Mouse (Mus musculus): ENCODE data around the gene Olfr465-ps1. TPM values are rescaled to one million over a fixed set of nuclear protein-coding genes. Genes with fewer than 3 reads are reported as not detected.

Olfr465-ps1 gene
- not detected in 2 replicates for polyA plus RNA-seq (2012; rRNA removed)

- DNase-seq (ENCODE audit: low read depth in 1 of 2, low spot score in 2 of 2) = no peak
- Histone ChIP-seq H3K27me3 (ENCODE audit: control insufficient read depth, insufficient read depth, low read length) (no peaks in the 10 kb centered on the region), H3K36me3 (ENCODE audit: control insufficient read depth, insufficient read depth, low read length) (no peaks in the 10 kb centered on the region), H3K27ac (ENCODE audit: insufficient read depth, low read length) (no peak within 1 kb of the TSS), H3K4me3 (ENCODE audit: extremely low read depth, insufficient read depth, insufficient read length) (no peak within 1 kb of the TSS), H3K4me1 (ENCODE audit: control insufficient read depth, insufficient read depth, insufficient read length) (no peaks in the 10 kb centered on the region)
- no peak for TF ChIP-seq POLR2A (IDR thresholded peaks at IDR 0.05; ENCODE audit: low read depth, low read length)
- WGBS = 91% methylated on average over 4 of the region's 4 CpGs
Measured at GRCm38 (mm10) chr13:65137789-65138188, at the start of gene Olfr465-ps1. Olfr465-ps1 (plus strand) TSS chr13:65138089.

GRCm38 (mm10) chr13:65095923-65096322, 42.0 kb upstream of the Olfr465-ps1 start:
- Histone ChIP-seq H3K36me3 (ENCODE audit: control insufficient read depth, insufficient read depth, low read length) (no peaks in the 10 kb centered on the region; the same call in 1 of the 2 replicates), H3K4me1 (ENCODE audit: control insufficient read depth, insufficient read depth, insufficient read length) (peaks cover 3% of the 10 kb centered on the region; the same call in 1 of the 2 replicates)

DNA sequence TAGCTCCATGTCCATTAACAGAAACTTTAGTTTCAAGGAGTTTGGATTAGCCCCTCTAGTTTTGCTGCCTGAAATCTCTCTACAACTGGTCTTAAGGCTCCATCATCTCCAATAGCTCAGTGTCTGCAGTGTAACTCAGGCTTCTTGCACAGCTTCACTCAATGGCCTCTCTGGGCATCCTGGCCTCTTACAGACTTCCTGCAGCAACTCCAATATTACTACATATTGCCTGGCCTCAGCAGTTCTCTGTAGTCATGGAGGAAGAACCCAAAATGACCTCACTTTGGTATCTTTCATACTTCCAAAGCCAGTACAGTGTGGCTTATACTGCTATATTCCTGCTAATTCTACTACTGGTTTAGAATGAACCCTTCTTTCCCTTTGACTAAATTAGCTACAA, 40.9 kb upstream of the Olfr465-ps1 start:
- Histone ChIP-seq H3K27ac (ENCODE audit: insufficient read depth, low read length) (no peak overlapping the region), H3K36me3 (ENCODE audit: control insufficient read depth, insufficient read depth, low read length) (no peaks in the 10 kb centered on the region; the same call in 1 of the 2 replicates), H3K4me3 (ENCODE audit: extremely low read depth, insufficient read depth, insufficient read length) (no peak overlapping the region), H3K4me1 (ENCODE audit: control insufficient read depth, insufficient read depth, insufficient read length) (peaks cover 7% of the 10 kb centered on the region), H3K27me3 (ENCODE audit: control insufficient read depth, insufficient read depth, low read length) (no peaks in the 10 kb centered on the region)
- no peak for TF ChIP-seq POLR2A (IDR thresholded peaks at IDR 0.05; ENCODE audit: low read depth, low read length)
- TF ChIP-seq CTCF (IDR thresholded peaks at IDR 0.05; ENCODE audit: extremely low read depth, insufficient read depth, insufficient read length, insufficient replicate concordance) = no peak
- DNase-seq (ENCODE audit: low read depth in 1 of 2, low spot score in 2 of 2) = no peak

More at GRCm38 (mm10) chr13:65095923-65096322, 42.0 kb upstream of the Olfr465-ps1 start:
- no peak overlapping the region for H3K4me3 ChIP-seq (ENCODE audit: extremely low read depth, insufficient read depth, insufficient read length)
- WGBS = 95% methylated on average over 4 of the region's 4 CpGs
- TF ChIP-seq CTCF (IDR thresholded peaks at IDR 0.05; ENCODE audit: extremely low read depth, insufficient read depth, insufficient read length, insufficient replicate concordance) (no peak), POLR2A (IDR thresholded peaks at IDR 0.05; ENCODE audit: low read depth, low read length) (no peak)
- no peaks in the 10 kb centered on the region for H3K27me3 ChIP-seq (ENCODE audit: control insufficient read depth, insufficient read depth, low read length)
- no peak overlapping the region for H3K27ac ChIP-seq (ENCODE audit: insufficient read depth, low read length)
- no peak for DNase-seq (ENCODE audit: low read depth in 1 of 2, low spot score in 2 of 2)

DNA sequence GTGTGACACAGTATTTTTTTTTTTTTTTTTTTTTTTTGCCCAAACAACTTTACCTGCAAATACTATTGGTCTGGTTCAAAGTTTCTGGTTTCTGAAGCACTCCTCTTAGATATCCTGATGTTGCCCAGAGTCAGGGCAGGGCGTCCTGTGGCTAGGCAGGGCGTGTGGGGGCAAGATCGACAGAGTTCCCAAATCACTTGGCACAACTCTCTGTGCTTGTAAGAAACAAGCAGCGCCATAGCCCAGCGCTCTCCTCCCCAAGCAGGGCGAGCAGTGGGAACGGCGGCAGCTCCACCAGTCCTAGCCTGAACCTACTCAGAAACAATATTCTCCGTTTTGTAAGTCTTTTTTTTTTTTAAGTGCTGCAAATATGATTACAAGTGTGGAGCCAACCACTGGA, 37.2 kb upstream of the Olfr465-ps1 start:
- Histone ChIP-seq H3K36me3 (ENCODE audit: control insufficient read depth, insufficient read depth, low read length) (no peaks in the 10 kb centered on the region), H3K27ac (ENCODE audit: insufficient read depth, low read length) (no peak overlapping the region), H3K4me1 (ENCODE audit: control insufficient read depth, insufficient read depth, insufficient read length) (peaks cover 7% of the 10 kb centered on the region), H3K4me3 (ENCODE audit: extremely low read depth, insufficient read depth, insufficient read length) (no peak overlapping the region), H3K27me3 (ENCODE audit: control insufficient read depth, insufficient read depth, low read length) (no peaks in the 10 kb centered on the region)
- DNase-seq (ENCODE audit: low read depth in 1 of 2, low spot score in 2 of 2) = no peak
- no peak for TF ChIP-seq CTCF (IDR thresholded peaks at IDR 0.05; ENCODE audit: extremely low read depth, insufficient read depth, insufficient read length, insufficient replicate concordance)
- no peak for TF ChIP-seq POLR2A (IDR thresholded peaks at IDR 0.05; ENCODE audit: low read depth, low read length)
- 78% methylated on average over 9 of the region's 9 CpGs for WGBS

DNA sequence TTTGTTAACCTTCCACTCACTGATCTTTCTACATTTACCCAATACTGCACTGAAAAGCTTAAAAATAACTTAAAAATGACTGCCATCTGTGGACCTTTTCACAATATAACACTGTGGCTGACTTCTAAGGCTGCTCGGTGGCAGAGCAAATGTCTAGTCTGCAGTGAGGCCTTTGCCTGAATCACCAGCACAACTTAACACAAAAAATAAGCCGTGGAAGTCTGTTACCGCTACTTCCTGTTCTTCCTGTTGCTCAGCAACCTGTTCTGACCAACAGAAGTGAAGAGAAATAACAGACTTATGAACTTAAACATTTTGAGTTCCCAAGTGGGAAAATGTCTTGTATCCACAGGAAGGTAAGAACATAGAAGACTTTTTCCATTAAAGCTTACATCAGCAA, 36.7 kb upstream of the Olfr465-ps1 start:
- no peak overlapping the region for H3K4me3 ChIP-seq (ENCODE audit: extremely low read depth, insufficient read depth, insufficient read length)
- H3K36me3 ChIP-seq (ENCODE audit: control insufficient read depth, insufficient read depth, low read length) = no peaks in the 10 kb centered on the region
- TF ChIP-seq CTCF (IDR thresholded peaks at IDR 0.05; ENCODE audit: extremely low read depth, insufficient read depth, insufficient read length, insufficient replicate concordance) (no peak), POLR2A (IDR thresholded peaks at IDR 0.05; ENCODE audit: low read depth, low read length) (no peak)
- DNase-seq (ENCODE audit: low read depth in 1 of 2, low spot score in 2 of 2) = no peak
- 23% methylated on average over 3 of the region's 3 CpGs for WGBS
- H3K27me3 ChIP-seq (ENCODE audit: control insufficient read depth, insufficient read depth, low read length) = no peaks in the 10 kb centered on the region
- peaks cover 7% of the 10 kb centered on the region for H3K4me1 ChIP-seq (ENCODE audit: control insufficient read depth, insufficient read depth, insufficient read length)
- no peak overlapping the region for H3K27ac ChIP-seq (ENCODE audit: insufficient read depth, low read length)

DNA sequence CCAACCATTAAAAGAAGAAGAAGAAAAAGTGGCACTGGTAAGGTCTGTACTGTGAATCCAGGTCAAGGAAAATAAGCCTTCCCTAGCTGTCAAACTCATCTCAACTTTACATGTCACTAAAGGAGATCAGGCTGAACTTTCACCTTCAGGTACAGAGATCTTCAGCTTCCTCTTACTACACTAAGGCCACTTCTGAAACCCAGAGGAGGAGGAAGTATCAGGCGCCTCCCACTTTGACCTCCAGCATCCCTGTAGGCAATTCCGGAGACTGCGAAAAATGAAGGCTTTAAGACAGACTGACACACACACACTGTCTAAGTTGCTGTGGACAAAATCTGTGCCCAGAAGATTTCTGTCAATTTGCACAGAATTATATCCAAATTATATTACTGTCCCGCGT, 25.9 kb upstream of the Olfr465-ps1 start:
- peak in 1 of 2 experiments; percentile 34 for DNase-seq (ENCODE audit: low read depth in 1 of 2, low spot score in 2 of 2)
- Histone ChIP-seq H3K4me3 (ENCODE audit: extremely low read depth, insufficient read depth, insufficient read length) (peak overlapping the region; percentile 93), H3K27ac (ENCODE audit: insufficient read depth, low read length) (peak overlapping the region; percentile 82), H3K36me3 (ENCODE audit: control insufficient read depth, insufficient read depth, low read length) (no peaks in the 10 kb centered on the region), H3K27me3 (ENCODE audit: control insufficient read depth, insufficient read depth, low read length) (no peaks in the 10 kb centered on the region), H3K4me1 (ENCODE audit: control insufficient read depth, insufficient read depth, insufficient read length) (no peaks in the 10 kb centered on the region)
- WGBS = 0% methylated on average over 5 of the region's 5 CpGs
- TF ChIP-seq CTCF (IDR thresholded peaks at IDR 0.05; ENCODE audit: extremely low read depth, insufficient read depth, insufficient read length, insufficient replicate concordance) (no peak), POLR2A (IDR thresholded peaks at IDR 0.05; ENCODE audit: low read depth, low read length) (no peak)

DNA sequence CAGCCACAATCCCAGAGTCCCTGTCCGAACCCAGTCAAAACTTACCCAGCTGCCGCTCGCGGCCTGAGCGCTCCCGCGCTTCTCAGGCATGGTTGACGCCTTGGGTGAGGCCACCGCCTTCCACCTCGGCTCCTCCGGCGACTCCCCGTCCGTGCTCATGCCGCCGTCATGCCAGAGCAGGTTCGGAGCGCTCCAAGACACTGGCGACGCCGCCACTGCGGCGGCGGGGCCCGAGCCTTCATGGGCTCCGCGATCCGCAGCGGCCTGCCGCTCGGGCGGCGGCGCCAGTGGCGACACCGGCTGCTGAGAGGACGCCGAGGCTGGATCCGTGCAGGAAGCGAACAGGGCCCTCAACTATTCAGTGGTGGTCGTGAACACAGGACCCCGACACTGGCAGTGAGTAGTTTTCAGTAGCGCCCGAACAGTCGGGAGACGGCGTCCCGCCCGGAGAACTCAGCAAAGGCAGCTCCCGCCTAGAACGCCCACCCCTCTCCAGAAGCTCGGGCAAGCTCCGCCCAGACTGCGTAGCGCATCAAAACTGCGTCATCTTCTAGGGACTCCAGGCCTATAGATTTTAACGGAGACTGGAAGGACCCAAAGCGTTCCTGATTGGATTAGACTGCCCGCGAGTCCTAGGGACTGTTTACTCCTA, 25.3 kb upstream of the Olfr465-ps1 start, which contains the start of gene Mfsd14b:
Gene Mfsd14b, minus strand, starts transcription at position 517 of the 652 bp plus-strand sequence.
- TF ChIP-seq POLR2A (IDR thresholded peaks at IDR 0.05; ENCODE audit: low read depth, low read length) (peak; percentile 65), CTCF (IDR thresholded peaks at IDR 0.05; ENCODE audit: extremely low read depth, insufficient read depth, insufficient read length, insufficient replicate concordance) (no peak)
- no peaks in the 10 kb centered on the region for H3K4me1 ChIP-seq (ENCODE audit: control insufficient read depth, insufficient read depth, insufficient read length)
- no peaks in the 10 kb centered on the region for H3K36me3 ChIP-seq (ENCODE audit: control insufficient read depth, insufficient read depth, low read length)
- no peaks in the 10 kb centered on the region for H3K27me3 ChIP-seq (ENCODE audit: control insufficient read depth, insufficient read depth, low read length)
- peak; percentile 77 to 82 for DNase-seq (ENCODE audit: low read depth in 1 of 2, low spot score in 2 of 2)
- under 1% methylated on average over 60 of the region's 60 CpGs for WGBS
- peak within 1 kb of the TSS; percentile 93 for H3K4me3 ChIP-seq (ENCODE audit: extremely low read depth, insufficient read depth, insufficient read length)
- peak within 1 kb of the TSS; percentile 82 for H3K27ac ChIP-seq (ENCODE audit: insufficient read depth, low read length)

All from spleen, adult 2 months (tissue).